Mouse (Mus musculus): ENCODE measurements at regions not wholly inside any gene's neighbourhood (a gene's known extent, or its start where the extent isn't known, plus 50 kb on each side); places are given as distances from the start of the nearest gene placed in this dataset.

DNA sequence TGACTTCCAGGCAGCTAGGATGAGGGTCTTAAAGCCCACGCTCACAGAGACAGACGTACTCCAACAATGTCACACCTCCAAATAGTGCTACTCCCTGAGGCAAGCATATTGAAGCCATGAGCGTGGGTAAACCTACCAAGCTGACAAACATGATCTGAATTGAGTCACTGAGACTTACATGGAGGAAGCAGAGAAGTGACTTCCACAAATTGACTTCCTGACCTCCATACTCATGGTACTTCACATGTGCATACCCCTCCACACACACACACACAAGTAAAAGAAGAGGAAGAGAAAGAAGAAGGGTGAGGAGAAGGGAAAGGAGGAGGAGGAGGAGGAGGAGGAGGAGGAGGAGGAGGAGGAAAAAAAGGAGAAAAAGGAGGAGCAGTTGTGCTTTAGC, 577.8 kb upstream of the Nrp1 start:
- no peak overlapping the region for H3K9ac ChIP-seq
- H3K36me3 ChIP-seq = no peaks in the 10 kb centered on the region
- H3K27me3 ChIP-seq = no peaks in the 10 kb centered on the region
- no peak for ATAC-seq (ENCODE audit: low read depth)
- WGBS = 96% methylated on average over 3 of the region's 3 CpGs
- H3K9me3 ChIP-seq = no peaks in the 10 kb centered on the region
- no peak overlapping the region for H3K4me2 ChIP-seq
- H3K4me1 ChIP-seq (replicated peaks) = peaks cover 25% of the 10 kb centered on the region
- H3K27ac ChIP-seq (replicated peaks) = no peak overlapping the region
- no peak overlapping the region for H3K4me3 ChIP-seq

DNA sequence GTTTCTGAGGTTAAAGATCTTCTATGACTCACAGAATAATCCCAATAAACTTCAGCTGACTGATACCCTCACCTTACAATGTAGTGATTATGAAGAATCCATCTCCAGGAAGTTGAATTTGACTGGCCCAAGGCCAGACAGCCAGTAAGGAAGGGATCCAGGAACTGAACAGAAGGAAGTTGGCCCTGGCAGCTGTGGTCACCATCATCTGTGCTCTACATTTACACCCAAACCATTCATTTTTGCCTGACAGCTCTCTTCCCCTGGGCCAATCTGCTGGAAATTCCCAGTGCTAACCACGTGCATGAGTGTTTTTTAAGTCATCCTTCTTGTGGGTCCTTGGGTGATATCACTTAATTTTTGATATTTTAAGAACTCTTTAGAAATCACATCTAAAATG, 577.4 kb upstream of the Nrp1 start:
- no peak for ATAC-seq (ENCODE audit: low read depth)
- 82% methylated on average over 1 of the region's 1 CpGs for WGBS
- no peaks in the 10 kb centered on the region for H3K27me3 ChIP-seq

DNA sequence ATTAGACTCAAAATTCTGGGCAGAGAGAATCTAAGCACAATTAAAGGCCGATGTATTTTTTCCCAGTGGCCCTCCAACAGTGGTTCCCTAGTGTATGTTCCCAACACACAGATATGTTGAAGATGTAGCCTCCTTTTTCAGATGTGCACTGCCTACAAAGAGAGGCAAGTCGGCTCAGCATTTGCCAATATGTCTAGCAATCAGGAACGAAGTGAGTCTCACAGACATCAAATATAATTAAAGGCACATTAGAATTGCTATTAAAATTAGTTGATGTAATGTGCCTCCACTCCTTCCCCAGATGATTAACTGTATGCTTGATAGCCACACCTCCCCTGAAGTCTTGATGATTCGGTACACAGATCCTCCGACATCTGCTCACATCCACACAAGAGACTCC, 565.8 kb upstream of the Nrp1 start:
- no peaks in the 10 kb centered on the region for H3K27me3 ChIP-seq
- H3K4me1 ChIP-seq (replicated peaks) = no peaks in the 10 kb centered on the region
- no peak for ATAC-seq (ENCODE audit: low read depth)
- H3K4me2 ChIP-seq = no peak overlapping the region
- H3K9me3 ChIP-seq = no peaks in the 10 kb centered on the region
- H3K9ac ChIP-seq = no peak overlapping the region
- WGBS = 78% methylated on average over 5 of the region's 5 CpGs
- H3K36me3 ChIP-seq = no peaks in the 10 kb centered on the region
- H3K4me3 ChIP-seq = no peak overlapping the region
- no peak overlapping the region for H3K27ac ChIP-seq (replicated peaks)

More for the DNA sequence above, 577.4 kb upstream of the Nrp1 start:
- Histone ChIP-seq H3K4me3 (no peak overlapping the region), H3K9ac (no peak overlapping the region), H3K4me2 (no peak overlapping the region), H3K9me3 (no peaks in the 10 kb centered on the region), H3K36me3 (no peaks in the 10 kb centered on the region), H3K4me1 (replicated peaks) (peaks cover 21% of the 10 kb centered on the region), H3K27ac (replicated peaks) (no peak overlapping the region)

DNA sequence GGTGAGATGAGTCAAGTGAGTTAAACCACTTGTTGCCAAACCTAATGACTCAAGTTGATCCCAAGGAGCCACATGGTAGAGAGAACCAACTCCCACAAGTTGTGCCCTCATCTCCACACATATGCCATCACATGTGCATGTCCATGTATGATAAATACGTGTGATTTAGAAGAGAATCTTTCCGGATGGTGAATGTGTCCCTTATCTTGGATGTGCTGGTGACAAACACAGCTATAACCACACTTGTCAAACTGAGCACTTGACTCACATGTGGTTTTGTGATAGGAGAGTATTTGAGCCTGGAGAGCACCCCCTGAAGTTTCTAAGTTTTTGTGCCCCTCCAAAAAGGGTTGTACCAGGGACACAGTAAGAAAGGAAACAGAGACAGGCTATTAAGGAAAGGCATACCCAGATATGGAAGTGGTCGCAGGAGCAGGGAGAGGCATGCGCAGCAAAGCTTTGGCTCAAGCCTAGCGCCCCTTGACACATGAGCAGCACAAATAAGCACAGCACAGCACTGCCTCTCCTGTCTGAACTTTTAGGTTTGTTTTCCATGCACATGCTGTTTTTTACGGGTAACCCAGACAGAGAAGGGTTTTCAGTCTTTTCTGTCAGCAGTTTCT, 558.4 kb upstream of the Nrp1 start:
- no peak for ATAC-seq (ENCODE audit: low read depth)
- H3K4me2 ChIP-seq = no peak overlapping the region
- no peak overlapping the region for H3K4me3 ChIP-seq
- no peaks in the 10 kb centered on the region for H3K9me3 ChIP-seq
- no peak overlapping the region for H3K27ac ChIP-seq (replicated peaks)
- no peak overlapping the region for H3K9ac ChIP-seq
- WGBS = 87% methylated on average over 6 of the region's 6 CpGs
- no peaks in the 10 kb centered on the region for H3K36me3 ChIP-seq
- peaks cover 10% of the 10 kb centered on the region; the same call in 1 of the 2 replicates for H3K4me1 ChIP-seq (replicated peaks)
- no peaks in the 10 kb centered on the region for H3K27me3 ChIP-seq

DNA sequence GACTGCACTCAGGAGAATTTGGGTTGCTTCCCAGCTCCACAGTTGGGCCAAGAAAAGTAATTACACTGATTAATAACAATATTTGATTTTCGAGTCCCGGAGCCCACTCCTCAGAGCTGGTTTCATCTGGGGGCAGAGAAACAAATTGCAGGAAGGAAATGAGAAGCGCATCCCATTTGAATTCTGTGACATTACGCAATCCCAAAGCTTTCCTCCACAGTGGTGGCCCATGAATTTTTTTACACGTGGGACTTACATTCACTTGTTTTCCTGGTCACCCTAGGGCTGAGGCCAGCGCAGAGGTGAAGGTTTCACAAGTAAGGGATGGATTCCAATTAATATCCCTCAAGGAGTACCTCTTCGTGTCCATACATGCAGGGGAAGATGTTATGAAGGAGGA, 556.3 kb upstream of the Nrp1 start:
- Histone ChIP-seq H3K27ac (replicated peaks) (no peak overlapping the region), H3K36me3 (no peaks in the 10 kb centered on the region), H3K9ac (no peak overlapping the region), H3K9me3 (no peaks in the 10 kb centered on the region), H3K4me3 (no peak overlapping the region), H3K4me1 (replicated peaks) (peaks cover 10% of the 10 kb centered on the region), H3K27me3 (no peaks in the 10 kb centered on the region), H3K4me2 (no peak overlapping the region)
- no peak for ATAC-seq (ENCODE audit: low read depth)
- 81% methylated on average over 7 of the region's 7 CpGs for WGBS

DNA sequence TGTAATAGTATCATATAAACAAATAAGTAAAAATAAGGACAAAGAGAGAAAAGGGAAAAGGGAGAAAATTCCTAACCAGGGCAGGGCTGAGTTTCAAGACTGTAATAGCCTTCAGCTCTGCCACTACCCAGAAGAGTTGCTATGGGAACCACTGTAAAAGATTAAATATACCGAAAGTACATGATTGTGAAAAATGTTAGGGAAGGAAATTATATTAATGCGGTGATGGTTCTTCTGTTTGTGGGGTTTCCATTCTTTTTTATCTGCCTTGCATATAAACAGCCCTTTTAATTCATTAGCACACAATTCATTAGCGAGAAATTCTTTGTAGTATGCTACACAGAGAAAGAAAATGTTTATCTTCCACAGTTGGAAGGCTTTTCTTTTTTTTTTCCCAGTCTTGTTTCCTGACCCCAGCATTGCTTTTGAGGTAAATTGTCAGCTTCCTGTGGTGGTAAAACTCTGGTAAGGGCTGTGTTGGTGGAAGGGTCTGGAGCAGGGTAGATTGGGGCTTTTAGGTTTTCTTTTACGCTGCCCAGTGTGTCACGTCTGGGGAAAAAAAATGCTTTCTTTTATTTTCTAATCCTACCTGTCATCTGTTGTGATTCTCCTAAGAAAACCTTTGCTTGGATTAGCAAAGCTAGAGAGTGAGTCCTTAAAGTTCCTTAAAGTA, 555.6 kb upstream of the Nrp1 start:
- H3K27ac ChIP-seq (replicated peaks) = no peak overlapping the region
- WGBS = 62% methylated on average over 5 of the region's 5 CpGs
- ATAC-seq (ENCODE audit: low read depth) = no peak

DNA sequence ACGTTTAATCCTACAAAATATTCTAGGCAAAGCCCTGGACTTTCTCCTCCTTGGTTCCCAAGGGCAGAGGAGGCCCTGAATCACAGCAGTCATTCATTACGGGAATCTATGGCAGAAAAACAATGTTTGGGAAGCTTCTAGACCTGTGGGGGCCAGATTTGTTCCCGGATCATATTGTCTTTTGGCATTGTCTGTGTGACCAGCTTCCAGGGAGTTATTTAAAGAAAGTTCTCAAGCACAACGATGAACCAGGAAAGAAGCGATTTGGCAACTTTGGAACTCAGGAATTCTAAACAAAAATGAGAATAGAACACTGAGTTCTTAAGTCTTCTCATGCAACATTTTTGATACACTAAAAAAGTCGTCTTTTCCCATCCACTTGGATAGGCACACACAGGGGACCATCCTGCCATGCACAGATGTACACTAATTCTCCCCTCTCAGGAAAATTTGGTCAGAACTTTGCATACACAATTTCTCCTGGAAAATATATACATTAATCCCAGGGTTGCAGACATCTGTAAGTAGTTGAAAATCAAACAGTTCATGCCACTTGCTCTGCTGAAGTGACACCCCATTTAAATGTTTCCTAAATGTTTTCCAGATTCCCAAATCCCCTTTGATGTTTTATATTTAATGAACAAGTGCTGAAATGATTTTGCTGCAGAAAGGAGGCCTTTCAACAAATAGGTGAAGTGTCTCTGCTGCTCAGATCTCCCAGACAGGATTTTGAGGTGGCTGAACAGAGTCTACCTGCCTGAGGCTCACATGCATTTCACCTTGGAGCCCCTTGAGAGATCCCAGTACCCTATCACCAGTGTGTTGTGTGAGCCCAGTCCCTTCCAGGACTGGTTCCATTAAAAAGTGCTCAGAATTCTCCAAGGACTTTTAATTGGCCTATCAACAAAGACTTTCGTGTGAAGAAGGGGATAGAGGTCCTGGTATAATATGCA, 548.9 kb upstream of the Nrp1 start:
- Histone ChIP-seq H3K9ac (no peak overlapping the region), H3K9me3 (no peaks in the 10 kb centered on the region), H3K4me3 (no peak overlapping the region), H3K4me2 (no peak overlapping the region), H3K4me1 (replicated peaks) (no peaks in the 10 kb centered on the region; the same call in 1 of the 2 replicates), H3K27ac (replicated peaks) (no peak overlapping the region), H3K36me3 (no peaks in the 10 kb centered on the region), H3K27me3 (no peaks in the 10 kb centered on the region)
- no peak for ATAC-seq (ENCODE audit: low read depth)
- WGBS = 76% methylated on average over 7 of the region's 7 CpGs

More for the DNA sequence above, 555.6 kb upstream of the Nrp1 start:
- H3K9ac ChIP-seq = no peak overlapping the region
- peaks cover 10% of the 10 kb centered on the region for H3K4me1 ChIP-seq (replicated peaks)
- H3K27me3 ChIP-seq = no peaks in the 10 kb centered on the region
- no peak overlapping the region for H3K4me2 ChIP-seq
- no peak overlapping the region for H3K4me3 ChIP-seq
- H3K36me3 ChIP-seq = no peaks in the 10 kb centered on the region
- no peaks in the 10 kb centered on the region for H3K9me3 ChIP-seq

DNA sequence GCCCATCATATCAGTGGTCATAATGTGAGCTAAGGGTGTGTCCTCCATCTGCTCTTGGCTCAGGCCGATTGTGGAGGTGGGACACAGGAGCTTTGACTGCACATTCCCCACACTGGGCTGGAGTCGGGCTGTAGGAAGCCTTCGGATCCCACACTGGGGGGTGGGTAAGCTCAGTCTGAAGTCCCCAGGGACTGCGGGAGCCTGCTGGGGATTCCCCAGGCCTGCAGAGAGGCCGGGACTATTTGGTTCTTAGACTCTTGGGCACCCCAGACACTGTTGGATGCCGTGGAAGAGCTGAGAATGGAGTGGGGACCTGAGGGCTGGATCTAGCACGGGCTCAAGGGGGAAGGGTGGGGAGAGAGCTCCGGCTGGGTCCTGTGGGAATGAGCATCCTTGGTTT, 547.1 kb upstream of the Nrp1 start:
- Histone ChIP-seq H3K4me2 (no peak overlapping the region), H3K4me1 (replicated peaks) (no peaks in the 10 kb centered on the region), H3K27ac (replicated peaks) (no peak overlapping the region), H3K27me3 (no peaks in the 10 kb centered on the region), H3K36me3 (no peaks in the 10 kb centered on the region), H3K9me3 (no peaks in the 10 kb centered on the region), H3K4me3 (no peak overlapping the region), H3K9ac (no peak overlapping the region)
- no peak for ATAC-seq (ENCODE audit: low read depth)
- 84% methylated on average over 8 of the region's 8 CpGs for WGBS

DNA sequence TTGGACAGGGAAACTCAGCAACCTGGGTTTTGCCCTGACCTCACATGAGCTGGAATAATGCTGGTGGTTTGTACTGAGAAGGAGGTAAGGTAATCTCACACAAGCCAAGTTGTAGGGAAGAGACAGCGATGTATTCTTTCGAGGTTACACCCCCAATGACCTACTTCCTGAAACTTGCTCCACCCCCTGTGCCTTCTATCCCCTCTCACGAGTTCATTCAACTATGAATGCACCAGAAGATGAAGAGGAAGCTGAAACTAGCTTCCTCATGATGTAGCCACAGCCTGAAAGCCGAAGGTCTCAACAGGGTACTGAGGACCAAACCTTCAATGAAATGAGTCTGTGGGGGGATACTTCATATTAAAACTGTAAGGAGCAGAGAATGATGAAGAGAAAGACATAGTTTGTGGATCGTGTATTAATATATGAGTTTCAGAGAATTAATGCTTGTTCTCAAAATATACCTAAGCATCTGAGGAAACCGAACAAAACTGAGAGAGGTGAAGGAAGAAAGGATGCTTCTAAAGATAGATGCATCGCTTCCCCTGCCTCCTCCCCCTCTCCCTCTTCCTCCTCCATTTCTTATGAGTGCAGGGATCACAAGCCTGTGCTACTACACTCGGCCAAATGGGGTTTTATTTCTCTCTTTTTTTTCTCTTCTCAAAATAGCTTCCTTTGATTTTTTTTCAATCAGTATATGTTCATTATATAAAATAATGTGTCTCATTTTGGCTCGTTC, 543.5 kb upstream of the Nrp1 start:
- Histone ChIP-seq H3K4me1 (replicated peaks) (no peaks in the 10 kb centered on the region), H3K4me2 (no peak overlapping the region), H3K9me3 (no peaks in the 10 kb centered on the region), H3K27ac (replicated peaks) (no peak overlapping the region), H3K27me3 (no peaks in the 10 kb centered on the region), H3K4me3 (no peak overlapping the region), H3K36me3 (no peaks in the 10 kb centered on the region), H3K9ac (no peak overlapping the region)
- ATAC-seq (ENCODE audit: low read depth) = no peak
- WGBS = 85% methylated on average over 9 of the region's 9 CpGs

DNA sequence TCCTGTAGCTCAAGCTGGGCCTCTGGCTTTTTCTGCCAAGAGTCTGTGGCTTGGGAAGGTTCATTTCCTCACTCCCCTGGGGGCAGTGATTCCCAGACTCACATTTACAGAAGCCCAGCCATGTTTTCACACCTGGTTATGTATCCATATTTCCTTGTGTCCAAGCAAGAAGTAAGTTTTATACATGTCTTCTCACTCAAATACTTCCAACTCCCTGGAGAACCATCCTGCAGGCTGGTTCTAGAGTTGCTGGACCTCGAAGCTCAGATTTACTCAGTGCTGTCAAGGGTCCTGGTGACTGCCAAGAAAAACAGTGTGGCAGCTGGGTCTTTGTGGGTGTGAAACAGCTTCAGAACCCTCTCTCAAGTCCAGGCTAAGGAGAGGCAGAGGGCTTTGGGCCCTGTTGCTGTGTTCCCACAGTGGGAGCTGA, 537.6 kb upstream of the Nrp1 start:
- Histone ChIP-seq H3K27ac (replicated peaks) (no peak overlapping the region), H3K4me3 (no peak overlapping the region), H3K27me3 (no peaks in the 10 kb centered on the region), H3K9ac (no peak overlapping the region), H3K36me3 (no peaks in the 10 kb centered on the region), H3K9me3 (no peaks in the 10 kb centered on the region), H3K4me1 (replicated peaks) (no peaks in the 10 kb centered on the region), H3K4me2 (no peak overlapping the region)
- ATAC-seq (ENCODE audit: low read depth) = no peak
- 75% methylated on average over 1 of the region's 1 CpGs for WGBS

DNA sequence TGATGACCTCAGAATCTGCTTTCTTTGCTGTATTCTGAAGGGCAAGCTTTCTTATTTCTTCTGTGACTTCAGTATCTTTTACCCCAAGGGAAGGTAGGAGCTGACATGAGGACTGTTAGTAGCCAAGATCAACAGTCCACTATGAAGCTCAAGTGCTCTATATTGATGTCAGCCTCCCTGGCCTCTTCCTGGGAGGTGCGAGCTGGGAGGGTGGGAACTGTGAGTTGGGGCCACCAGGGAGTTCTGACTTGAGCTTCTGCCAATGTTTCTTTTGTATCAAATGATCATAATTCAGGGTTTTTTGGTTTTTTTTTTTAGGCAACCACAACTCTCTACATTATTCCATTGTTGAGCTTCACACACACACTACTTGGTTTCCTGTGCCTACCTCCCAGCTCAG, 536.8 kb upstream of the Nrp1 start:
- WGBS = 69% methylated on average over 1 of the region's 1 CpGs
- no peak overlapping the region for H3K27ac ChIP-seq (replicated peaks)
- ATAC-seq (ENCODE audit: low read depth) = no peak
- H3K9me3 ChIP-seq = no peaks in the 10 kb centered on the region
- H3K4me2 ChIP-seq = no peak overlapping the region
- H3K36me3 ChIP-seq = no peaks in the 10 kb centered on the region
- H3K27me3 ChIP-seq = no peaks in the 10 kb centered on the region
- H3K4me3 ChIP-seq = no peak overlapping the region
- no peak overlapping the region for H3K9ac ChIP-seq
- H3K4me1 ChIP-seq (replicated peaks) = no peaks in the 10 kb centered on the region

DNA sequence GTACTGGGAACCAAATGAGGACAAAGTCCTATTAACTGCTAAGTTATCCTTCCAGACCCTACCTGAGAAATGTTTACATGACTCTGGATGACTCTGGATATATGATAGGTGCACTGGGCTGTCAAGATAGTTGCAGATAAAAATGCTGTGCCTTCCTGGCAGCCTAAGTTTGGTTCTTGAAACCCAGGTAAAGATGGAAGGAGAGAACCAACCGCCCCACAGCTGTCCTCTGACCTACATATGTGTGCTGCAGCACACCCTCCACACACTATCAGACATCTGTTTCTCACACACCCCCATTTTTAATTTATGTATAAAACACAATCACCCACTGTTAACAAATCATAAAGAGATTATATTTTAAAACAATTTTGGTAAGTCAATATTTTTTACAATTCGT, 533.4 kb upstream of the Nrp1 start:
- Histone ChIP-seq H3K9ac (no peak overlapping the region), H3K36me3 (no peaks in the 10 kb centered on the region), H3K4me1 (replicated peaks) (no peaks in the 10 kb centered on the region), H3K9me3 (no peaks in the 10 kb centered on the region), H3K27ac (replicated peaks) (no peak overlapping the region), H3K4me2 (no peak overlapping the region), H3K27me3 (no peaks in the 10 kb centered on the region), H3K4me3 (no peak overlapping the region)
- WGBS = 94% methylated on average over 2 of the region's 2 CpGs
- ATAC-seq (ENCODE audit: low read depth) = no peak

All from neural tube, embryonic 13.5 days (tissue).